Mouse (Mus musculus) stomach, embryonic 15.5 days (tissue): ENCODE data around the gene Gm43552. TPM values are rescaled to one million over a fixed set of nuclear protein-coding genes. Genes with fewer than 3 reads are reported as not detected.
"Not testable (repeated sequence)": the region's sequence is repeated elsewhere in the genome, so short reads cannot be mapped to it uniquely, and the experiment has no call there.

Experiments
- ATAC-seq: fragments of 200-750 bp; cut with Nextera tagmentation; 2 replicates; pipeline ENCODE4 v1.8.0; 2017; ENCODE audit warnings: low read depth, moderate number of reproducible peaks, moderate TSS enrichment; ENCODE audit not compliant: insufficient read depth, low FRiP score
- H3K27ac ChIP-seq: fragments of 300-500 bp; sonication (generic); 2 replicates; pipeline ENCODE4 v1.5.1; 2015; ENCODE audit warnings: mild to moderate bottlenecking, inconsistent platforms
- H3K27me3 ChIP-seq: fragments of 300-500 bp; sonication (generic); replicated peaks from 2 replicates; pipeline ENCODE4 v1.6.1; 2015; ENCODE audit warnings: inconsistent platforms
- H3K36me3 ChIP-seq: fragments of 300-500 bp; sonication (generic); 2 replicates; pipeline ENCODE4 v1.6.1; 2015; ENCODE audit warnings: inconsistent platforms
- H3K4me1 ChIP-seq: fragments of 300-500 bp; sonication (generic); 2 replicates; pipeline ENCODE4 v1.6.1; 2015; ENCODE audit warnings: inconsistent platforms
- H3K4me2 ChIP-seq: fragments of 300-500 bp; sonication (generic); 2 replicates; pipeline ENCODE4 v1.6.1; 2015; ENCODE audit warnings: mild to moderate bottlenecking, inconsistent platforms
- H3K4me3 ChIP-seq: fragments of 300-500 bp; sonication (generic); replicated peaks from 2 replicates; pipeline ENCODE4 v1.5.1; 2015; ENCODE audit warnings: inconsistent platforms
- H3K9ac ChIP-seq: fragments of 300-500 bp; sonication (generic); 2 replicates; pipeline ENCODE4 v1.6.1; 2015; ENCODE audit warnings: inconsistent platforms
- H3K9me3 ChIP-seq: fragments of 300-500 bp; sonication (generic); 2 replicates; pipeline ENCODE4 v1.6.1; 2016; ENCODE audit warnings: inconsistent platforms
- WGBS: fragments of 180-500 bp; shearing (Covaris S2); methylation state at CpG from one replicate; pipeline ENCODE4 v1.1.7; 2015; 5-methylcytosine and 5-hydroxymethylcytosine counted together
- polyA plus RNA-seq: library from polyadenylated mRNA; unstranded; fragments of >200 nt; fragmentation: Nextera tagmentation; extraction: Ambion mirVana; gene quantifications from 2 replicates; pipeline ENCODE4 v1.2.1, GENCODE M21; 2015

Gene Gm43552
- 1.8 TPM in 1 of 2 replicates, not detected in the other for polyA plus RNA-seq

GRCm38 (mm10) chr5:65492716-65493531 lies at the start of gene Gm43552:
Gene Gm43552 (minus strand): TSS chr5:65492833.
- WGBS, result under 1% methylated on average over 62 of the region's 69 CpGs

DNA sequence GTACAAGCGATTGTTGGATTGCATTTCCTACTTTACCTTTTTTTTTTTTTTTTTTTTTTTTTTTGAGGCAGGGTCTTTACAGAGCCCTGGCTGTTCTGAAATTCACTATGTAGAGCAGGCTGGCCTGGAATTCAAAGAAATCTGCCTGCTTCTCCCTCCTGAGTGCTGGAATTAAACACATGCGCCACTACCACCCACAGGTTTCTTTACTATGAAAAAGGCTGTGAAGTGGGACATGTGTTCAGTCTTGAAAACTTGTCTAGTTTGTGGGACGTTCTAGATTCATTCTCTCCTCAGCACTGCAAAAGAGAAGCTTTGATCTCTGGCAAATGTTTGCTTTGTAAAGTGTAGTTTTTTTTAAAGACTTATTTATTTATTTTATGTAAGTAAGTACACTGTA lies 49.3 kb upstream of the Gm43552 start:
- no peak for ATAC-seq
- H3K9me3 ChIP-seq, result no peaks in the 10 kb centered on the region
- H3K27me3 ChIP-seq, result no peaks in the 10 kb centered on the region
- no peak overlapping the region for H3K4me2 ChIP-seq
- H3K4me1 ChIP-seq, result peaks cover 5% of the 10 kb centered on the region; the same call in 1 of the 2 replicates
- WGBS, result 77% methylated on average over 3 of the region's 3 CpGs
- no peak overlapping the region for H3K27ac ChIP-seq
- H3K9ac ChIP-seq, result no peak overlapping the region
- H3K4me3 ChIP-seq, result no peak overlapping the region
- H3K36me3 ChIP-seq, result no peaks in the 10 kb centered on the region

More at GRCm38 (mm10) chr5:65492716-65493531, at the start of gene Gm43552:
- H3K27me3 ChIP-seq, result no peaks in the 10 kb centered on the region
- peak within 1 kb of the TSS; percentile 96 for H3K4me3 ChIP-seq
- H3K4me2 ChIP-seq, result peak within 1 kb of the TSS; percentile 74
- peak within 1 kb of the TSS; percentile 97 for H3K27ac ChIP-seq
- ATAC-seq, result peak; percentile 97
- no peaks in the 10 kb centered on the region for H3K9me3 ChIP-seq
- H3K9ac ChIP-seq, result peak within 1 kb of the TSS; percentile 94
- H3K36me3 ChIP-seq, result no peaks in the 10 kb centered on the region
- H3K4me1 ChIP-seq, result 0 out of 2 replicates have a peak, but pooled peaks cover 11% of the 10 kb centered on the region

DNA sequence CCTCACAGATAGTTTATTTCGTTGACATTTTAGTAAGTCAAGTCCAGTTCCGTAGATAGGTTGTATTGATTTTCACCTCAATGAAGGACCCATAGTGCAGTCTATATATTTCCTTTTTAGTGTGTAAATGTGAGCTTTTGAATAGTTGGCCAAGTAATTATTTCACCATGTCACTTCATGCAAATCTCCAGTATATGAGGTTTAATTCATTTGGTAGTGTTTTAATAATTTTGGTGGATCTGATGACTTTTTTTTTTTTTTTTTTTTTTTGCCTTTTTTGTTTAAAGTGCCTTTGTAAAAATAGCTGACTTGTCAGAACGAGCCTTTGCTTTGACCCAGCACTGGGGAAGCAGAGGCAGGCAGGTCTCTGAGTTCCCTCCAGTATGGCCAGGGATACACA lies 47.2 kb upstream of the Gm43552 start:
- WGBS, result 82% methylated on average over 3 of the region's 3 CpGs

DNA sequence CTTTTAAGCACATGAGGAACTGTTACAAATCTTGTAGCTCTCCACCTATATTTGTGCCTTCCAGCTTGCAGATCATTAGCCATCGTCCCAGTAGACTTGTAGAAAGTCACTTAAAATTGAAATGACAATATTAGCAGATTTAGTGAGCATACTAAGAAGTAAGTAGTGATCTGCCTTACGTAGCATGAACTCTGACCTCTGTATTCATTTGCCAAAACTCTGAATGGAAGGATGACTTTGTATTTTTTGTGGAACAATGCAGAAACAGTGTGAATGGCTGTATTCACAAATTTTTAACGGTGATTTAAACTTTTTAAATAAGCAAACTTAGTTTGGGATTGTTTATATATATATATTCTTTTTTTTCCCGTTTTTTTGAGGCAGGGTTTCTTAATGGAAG lies 46.2 kb upstream of the Gm43552 start:
- Histone ChIP-seq H3K9ac (no peak overlapping the region), H3K9me3 (no peaks in the 10 kb centered on the region), H3K4me3 (no peak overlapping the region; the same call in 1 of the 2 replicates), H3K4me2 (peak overlapping the region; percentile 43), H3K36me3 (no peaks in the 10 kb centered on the region), H3K27ac (no peak overlapping the region), H3K27me3 (no peaks in the 10 kb centered on the region), H3K4me1 (peaks cover 5% of the 10 kb centered on the region; the same call in 1 of the 2 replicates)
- ATAC-seq, result no peak
- 26% methylated on average over 4 of the region's 4 CpGs for WGBS

More for the DNA sequence above, 47.2 kb upstream of the Gm43552 start:
- no peaks in the 10 kb centered on the region for H3K27me3 ChIP-seq
- no peaks in the 10 kb centered on the region for H3K9me3 ChIP-seq
- ATAC-seq, result no peak
- peaks cover 5% of the 10 kb centered on the region; the same call in 1 of the 2 replicates for H3K4me1 ChIP-seq
- H3K27ac ChIP-seq, result no peak overlapping the region
- H3K4me3 ChIP-seq, result no peak overlapping the region
- peak overlapping the region; percentile 43; the same call in 1 of the 2 replicates for H3K4me2 ChIP-seq
- no peaks in the 10 kb centered on the region for H3K36me3 ChIP-seq
- H3K9ac ChIP-seq, result no peak overlapping the region

- 0% methylated on average over 4 of the region's 4 CpGs for WGBS
- Histone ChIP-seq H3K4me2 (peak overlapping the region; percentile 58), H3K27ac (peak overlapping the region; percentile 98), H3K4me1 (peaks cover 5% of the 10 kb centered on the region; the same call in 1 of the 2 replicates), H3K27me3 (no peaks in the 10 kb centered on the region), H3K9me3 (no peaks in the 10 kb centered on the region), H3K9ac (peak overlapping the region; percentile 81), H3K36me3 (no peaks in the 10 kb centered on the region), H3K4me3 (peak overlapping the region; percentile 74)
- ATAC-seq, result no peak
These were observed 45.5 kb upstream of the Gm43552 start for GRCm38 (mm10) chr5:65538121-65538520.

- peak; percentile 57 for ATAC-seq
- Histone ChIP-seq H3K36me3 (no peaks in the 10 kb centered on the region), H3K4me3 (peak overlapping the region; percentile 74), H3K4me2 (peak overlapping the region; percentile 58), H3K27me3 (no peaks in the 10 kb centered on the region), H3K27ac (peak overlapping the region; percentile 98), H3K9me3 (no peaks in the 10 kb centered on the region), H3K9ac (peak overlapping the region; percentile 81), H3K4me1 (peaks cover 5% of the 10 kb centered on the region; the same call in 1 of the 2 replicates)
- WGBS, result under 1% methylated on average over 53 of the region's 59 CpGs
These were observed 44.9 kb upstream of the Gm43552 start for GRCm38 (mm10) chr5:65537420-65538071.

GRCm38 (mm10) chr5:65536751-65537419 lies 44.3 kb upstream of the Gm43552 start, which contains the start of the genes Smim14 and Ube2k:
Gene Smim14 (minus strand): TSS chr5:65537184.
Gene Ube2k (plus strand): TSS chr5:65537233.
- WGBS, result under 1% methylated on average over 65 of the region's 66 CpGs
- ATAC-seq, result peak; percentile 96
- Histone ChIP-seq H3K4me1 (peaks cover 5% of the 10 kb centered on the region; the same call in 1 of the 2 replicates), H3K27me3 (no peaks in the 10 kb centered on the region), H3K9ac (peak within 1 kb of the TSS; percentile 81), H3K9me3 (no peaks in the 10 kb centered on the region), H3K36me3 (no peaks in the 10 kb centered on the region), H3K27ac (peak within 1 kb of the TSS; percentile 98), H3K4me3 (peak within 1 kb of the TSS; percentile 74), H3K4me2 (peak within 1 kb of the TSS; percentile 60)

- peak overlapping the region; percentile 98 for H3K27ac ChIP-seq
- H3K36me3 ChIP-seq, H3K9me3 ChIP-seq, H3K27me3 ChIP-seq, H3K4me1 ChIP-seq, ATAC-seq: not testable (repeated sequence)
- peak overlapping the region; percentile 60 for H3K4me2 ChIP-seq
- WGBS, result 73% methylated on average over 10 of the region's 10 CpGs
- H3K4me3 ChIP-seq, result peak overlapping the region; percentile 74
- peak overlapping the region; percentile 81; the same call in 1 of the 2 replicates for H3K9ac ChIP-seq
These were observed 43.4 kb upstream of the Gm43552 start for GRCm38 (mm10) chr5:65536068-65536465.

DNA sequence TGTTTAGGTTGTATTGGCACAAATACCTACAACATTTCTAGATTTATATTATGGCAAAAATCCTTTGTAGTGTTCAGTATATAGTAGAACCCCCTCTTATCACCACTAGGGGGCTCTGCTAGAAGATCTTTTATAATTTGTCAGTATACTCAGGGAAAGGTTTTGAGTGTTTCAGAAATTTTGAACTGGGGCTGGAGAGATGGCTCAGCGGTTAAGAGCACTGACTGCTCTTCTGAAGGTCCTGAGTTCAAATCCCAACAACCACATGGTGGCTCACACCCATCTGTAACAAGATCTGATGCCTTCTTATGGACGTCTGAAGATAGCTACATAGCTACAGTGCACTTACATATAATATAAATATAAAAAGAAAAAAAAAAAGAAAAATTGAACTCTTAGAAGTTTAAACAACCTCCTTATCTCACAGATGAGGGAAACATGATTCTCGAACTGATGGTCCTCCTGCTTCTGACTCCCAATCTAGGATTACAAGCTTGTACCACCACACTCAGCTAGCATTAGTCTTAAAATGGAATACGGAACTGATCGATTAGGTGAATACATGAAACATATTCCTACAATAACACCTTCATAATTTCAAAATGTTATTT lies 42.9 kb upstream of the Gm43552 start:
- WGBS, result 67% methylated on average over 5 of the region's 5 CpGs
- Histone ChIP-seq H3K27ac (no peak overlapping the region), H3K4me3 (no peak overlapping the region), H3K9ac (no peak overlapping the region), H3K9me3 (no peaks in the 10 kb centered on the region), H3K36me3 (no peaks in the 10 kb centered on the region), H3K4me1 (peaks cover 5% of the 10 kb centered on the region; the same call in 1 of the 2 replicates), H3K4me2 (no peak overlapping the region), H3K27me3 (no peaks in the 10 kb centered on the region)
- ATAC-seq, result no peak

DNA sequence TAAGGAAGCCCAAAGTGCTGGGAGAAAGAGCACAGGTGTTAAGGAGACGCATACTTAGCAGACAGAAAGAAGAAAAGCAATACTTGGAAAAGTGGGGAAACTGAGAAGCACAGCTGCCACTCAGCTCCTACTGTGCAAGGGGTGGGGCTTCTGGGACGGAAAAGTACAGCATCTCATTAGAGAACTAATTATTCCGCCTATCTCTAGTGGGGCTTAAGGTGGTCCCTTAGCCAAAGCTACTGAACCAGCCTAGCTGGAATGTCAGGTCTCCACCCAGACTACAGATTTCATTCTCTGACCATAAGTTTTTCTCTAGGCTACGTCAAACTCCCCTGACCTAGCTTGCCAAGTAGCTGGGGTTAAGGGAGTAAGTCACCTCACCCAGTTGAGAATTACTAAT lies 41.9 kb upstream of the Gm43552 start:
- H3K36me3 ChIP-seq, result no peaks in the 10 kb centered on the region
- no peak overlapping the region for H3K4me2 ChIP-seq
- H3K9ac ChIP-seq, result no peak overlapping the region
- no peaks in the 10 kb centered on the region for H3K9me3 ChIP-seq
- no peak overlapping the region for H3K27ac ChIP-seq
- peaks cover 5% of the 10 kb centered on the region; the same call in 1 of the 2 replicates for H3K4me1 ChIP-seq
- ATAC-seq, result no peak
- WGBS, result 65% methylated on average over 4 of the region's 4 CpGs
- H3K27me3 ChIP-seq, result no peaks in the 10 kb centered on the region
- H3K4me3 ChIP-seq, result no peak overlapping the region

DNA sequence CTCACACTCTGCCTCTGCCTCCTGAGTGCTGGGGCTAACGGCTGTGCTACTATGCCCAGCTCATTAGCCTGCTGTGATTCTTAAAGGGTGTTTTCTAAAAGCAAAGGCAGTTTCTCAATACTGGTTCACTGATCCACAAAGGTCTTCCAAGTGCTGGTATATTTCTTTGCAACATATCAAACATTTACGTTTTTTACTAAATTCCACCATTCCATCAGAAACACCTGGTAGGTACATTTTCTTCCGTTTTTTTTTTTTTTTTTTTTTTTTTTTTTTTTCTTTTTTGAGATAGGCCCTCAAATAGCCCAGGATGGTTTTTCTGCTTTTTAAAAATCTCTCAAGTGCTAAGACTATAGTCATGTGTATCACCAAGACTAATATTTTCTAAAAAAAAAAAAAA lies 38.6 kb upstream of the Gm43552 start:
- no peaks in the 10 kb centered on the region for H3K27me3 ChIP-seq
- ATAC-seq, result no peak
- no peaks in the 10 kb centered on the region for H3K9me3 ChIP-seq
- H3K4me1 ChIP-seq, result no peaks in the 10 kb centered on the region; the same call in 1 of the 2 replicates
- no peak overlapping the region for H3K27ac ChIP-seq
- no peak overlapping the region for H3K4me2 ChIP-seq
- no peak overlapping the region for H3K9ac ChIP-seq
- no peak overlapping the region for H3K4me3 ChIP-seq
- H3K36me3 ChIP-seq, result no peaks in the 10 kb centered on the region
- WGBS, result 69% methylated on average over 3 of the region's 3 CpGs
